Mouse (Mus musculus) midbrain, embryonic 14.5 days (tissue): ENCODE data around the gene Ugcg. TPM values are rescaled to one million over a fixed set of nuclear protein-coding genes. Genes with fewer than 3 reads are reported as not detected.

ENCODE experiments used
- ATAC-seq: fragments of 200-750 bp; cut with Nextera tagmentation; 2 replicates; pipeline ENCODE4 v1.8.0; 2017; ENCODE audit warnings: moderate number of reproducible peaks, moderate library complexity; ENCODE audit not compliant: low FRiP score, low TSS enrichment
- DNase-seq: peaks from one replicate; pipeline ENCODE4 v3.0.0-alpha.2; 2015
- H3K27ac ChIP-seq: fragments of 300-500 bp; sonication (generic); replicated peaks from 2 replicates; pipeline ENCODE4 v1.5.1; 2014; ENCODE audit warnings: mild to moderate bottlenecking, low read depth, low read length, moderate library complexity
- H3K27me3 ChIP-seq: fragments of 300-500 bp; sonication (generic); 2 replicates; pipeline ENCODE4 v1.6.1; 2014; ENCODE audit warnings: low read length, control low read depth, mixed read lengths; ENCODE audit not compliant: control insufficient read depth, insufficient read depth
- H3K36me3 ChIP-seq: fragments of 300-500 bp; sonication (generic); 2 replicates; pipeline ENCODE4 v1.6.1; 2014; ENCODE audit warnings: low read length, control low read depth; ENCODE audit not compliant: control insufficient read depth, insufficient read depth
- H3K4me1 ChIP-seq: fragments of 300-500 bp; sonication (generic); 2 replicates; pipeline ENCODE4 v1.6.1; 2014; ENCODE audit warnings: mild to moderate bottlenecking, antibody characterized with exemption, low read length, control low read depth; ENCODE audit not compliant: control insufficient read depth, insufficient read depth
- H3K4me2 ChIP-seq: fragments of 300-500 bp; sonication (generic); 2 replicates; pipeline ENCODE4 v1.6.1; 2014; ENCODE audit warnings: mild to moderate bottlenecking, low read length, moderate library complexity
- H3K4me3 ChIP-seq: fragments of 300-500 bp; sonication (generic); replicated peaks from 2 replicates; pipeline ENCODE4 v1.5.1; 2014; ENCODE audit warnings: low read depth, low read length
- H3K9ac ChIP-seq: fragments of 300-500 bp; sonication (generic); replicated peaks from 2 replicates; pipeline ENCODE4 v1.6.1; 2014; ENCODE audit warnings: mild to moderate bottlenecking, low read length, moderate library complexity
- H3K9me3 ChIP-seq: fragments of 300-500 bp; sonication (generic); 2 replicates; pipeline ENCODE4 v1.6.1; 2016; ENCODE audit warnings: low read length, control low read depth, mixed read lengths; ENCODE audit not compliant: control insufficient read depth
- WGBS: fragments of 180-500 bp; shearing (Covaris S2); extraction: QIAGEN DNeasy Blood & Tissue Kit; methylation state at CpG from one replicate; pipeline ENCODE4 v1.1.7; 2014; 5-methylcytosine and 5-hydroxymethylcytosine counted together
- polyA plus RNA-seq: library from polyadenylated mRNA; unstranded; fragments of >200 nt; fragmentation: Nextera tagmentation; extraction: Ambion mirVana; gene quantifications from 2 replicates; pipeline ENCODE4 v1.2.1, GENCODE M21; 2014

Ugcg gene
- polyA plus RNA-seq, 1 experiment from 2014 or later, result 27.4 TPM

GRCm38 (mm10) chr4:59262156-59262555 lies 73.1 kb downstream of the Ugcg start:
- no peaks in the 10 kb centered on the region for H3K9me3 ChIP-seq
- DNase-seq (no peak), ATAC-seq (no peak)
- no peaks in the 10 kb centered on the region for H3K4me1 ChIP-seq
- H3K27me3 ChIP-seq, result no peaks in the 10 kb centered on the region
- no peak overlapping the region for H3K4me2 ChIP-seq
- no peaks in the 10 kb centered on the region for H3K36me3 ChIP-seq
- H3K4me3 ChIP-seq, result no peak overlapping the region
- WGBS, result 70% methylated on average over 6 of the region's 6 CpGs
- H3K27ac ChIP-seq, result no peak overlapping the region
- no peak overlapping the region for H3K9ac ChIP-seq

- Histone ChIP-seq H3K27ac (no peak overlapping the region), H3K9me3 (no peaks in the 10 kb centered on the region), H3K4me1 (no peaks in the 10 kb centered on the region), H3K9ac (no peak overlapping the region), H3K4me2 (no peak overlapping the region), H3K36me3 (no peaks in the 10 kb centered on the region), H3K4me3 (no peak overlapping the region), H3K27me3 (no peaks in the 10 kb centered on the region)
- WGBS, result 91% methylated on average over 2 of the region's 2 CpGs
- ATAC-seq (no peak), DNase-seq (no peak)
These were observed 74.4 kb downstream of the Ugcg start for GRCm38 (mm10) chr4:59263418-59263817.

GRCm38 (mm10) chr4:59264611-59265095 lies 75.6 kb downstream of the Ugcg start:
- Histone ChIP-seq H3K36me3 (no peaks in the 10 kb centered on the region), H3K27ac (no peak overlapping the region), H3K4me1 (no peaks in the 10 kb centered on the region), H3K4me2 (no peak overlapping the region), H3K9me3 (no peaks in the 10 kb centered on the region), H3K9ac (no peak overlapping the region), H3K27me3 (no peaks in the 10 kb centered on the region), H3K4me3 (no peak overlapping the region)
- ATAC-seq (no peak), DNase-seq (no peak)
- 86% methylated on average over 7 of the region's 7 CpGs for WGBS

GRCm38 (mm10) chr4:59265182-59265581 lies 76.1 kb downstream of the Ugcg start:
- Histone ChIP-seq H3K9me3 (no peaks in the 10 kb centered on the region), H3K9ac (no peak overlapping the region), H3K4me3 (no peak overlapping the region), H3K4me2 (no peak overlapping the region), H3K36me3 (no peaks in the 10 kb centered on the region), H3K27me3 (no peaks in the 10 kb centered on the region), H3K27ac (no peak overlapping the region), H3K4me1 (no peaks in the 10 kb centered on the region)
- DNase-seq (no peak), ATAC-seq (no peak)
- 75% methylated on average over 5 of the region's 5 CpGs for WGBS

DNA sequence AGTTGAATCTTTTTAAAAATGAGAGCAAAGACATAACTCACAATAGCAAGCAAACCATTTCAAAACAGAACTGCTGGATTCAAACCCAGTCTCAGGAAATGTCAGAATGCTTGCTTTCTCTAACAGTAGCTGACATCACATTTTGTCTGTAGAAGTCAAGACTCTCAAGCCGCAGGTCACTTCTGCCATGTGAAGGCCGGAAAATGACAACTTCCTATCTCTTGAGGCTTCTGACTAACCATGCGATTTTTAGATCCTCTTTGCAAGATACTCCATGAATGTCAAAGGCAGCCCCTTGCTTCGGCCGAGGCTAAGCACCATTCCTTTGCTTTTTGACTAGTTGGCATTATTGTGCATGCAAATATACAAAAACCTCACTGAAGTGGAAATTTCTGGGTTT lies 76.6 kb downstream of the Ugcg start:
- WGBS, result 90% methylated on average over 5 of the region's 5 CpGs
- Histone ChIP-seq H3K4me2 (no peak overlapping the region), H3K27me3 (no peaks in the 10 kb centered on the region), H3K36me3 (no peaks in the 10 kb centered on the region), H3K4me3 (no peak overlapping the region), H3K27ac (no peak overlapping the region), H3K9me3 (no peaks in the 10 kb centered on the region), H3K9ac (no peak overlapping the region), H3K4me1 (no peaks in the 10 kb centered on the region)
- ATAC-seq (no peak), DNase-seq (no peak)

Other genes starting within 250 kb of the Ugcg start
- gene Zkscan16, start 245.6 kb upstream of the Ugcg start, polyA plus RNA-seq, result 2.2 and 2.6 TPM in 2 replicates
- 2.7 and 4.4 TPM in 2 replicates for gene Ptgr1, start 202.1 kb upstream of the Ugcg start, polyA plus RNA-seq
- 5.7 and 6.3 TPM in 2 replicates for gene Dnajc25, start 194.2 kb upstream of the Ugcg start, polyA plus RNA-seq
- 4.6 and 5.2 TPM in 2 replicates for gene Gm20503, start 186.0 kb upstream of the Ugcg start, polyA plus RNA-seq
- 184 and 230 TPM in 2 replicates for gene Gng10, start 154.2 kb upstream of the Ugcg start, polyA plus RNA-seq
- 0.07 TPM in 1 of 2 replicates, not detected in the other for gene AI481877, start 50.3 kb upstream of the Ugcg start, polyA plus RNA-seq
- gene Susd1, start 249.4 kb downstream of the Ugcg start, polyA plus RNA-seq, result 0.72 and 0.86 TPM in 2 replicates